Mouse (Mus musculus): ENCODE data around the gene Hic1. TPM values are rescaled to one million over a fixed set of nuclear protein-coding genes. Genes with fewer than 3 reads are reported as not detected.
A peak's percentile ranks its signal among the peaks of the same experiment; 100 is the strongest.

The Hic1 gene
- polyA plus RNA-seq, 1 experiment from 2014 or later: 3.2 TPM

GRCm38 (mm10) chr11:75209363-75209762 lies 40.0 kb upstream of the Hic1 start:
- Histone ChIP-seq H3K4me2 (peak overlapping the region; percentile 51), H3K9ac (ENCODE audit: low read depth, low read length) (peak overlapping the region; percentile 60; the same call in 1 of the 2 replicates), H3K36me3 (ENCODE audit: control insufficient read depth, insufficient read depth, low read length) (no peaks in the 10 kb centered on the region), H3K4me1 (replicated peaks; ENCODE audit: control insufficient read depth, insufficient read depth, low read length) (peaks cover 54% of the 10 kb centered on the region), H3K27ac (ENCODE audit: low read depth, low read length) (peak overlapping the region; percentile 72), H3K9me3 (ENCODE audit: control insufficient read depth, low read length) (no peaks in the 10 kb centered on the region), H3K27me3 (replicated peaks; ENCODE audit: control insufficient read depth, insufficient read depth, low read length) (0 out of 2 replicates have a peak, but pooled peaks cover 9% of the 10 kb centered on the region), H3K4me3 (ENCODE audit: low read depth, low read length) (no peak overlapping the region)
- WGBS: 52% methylated on average over 4 of the region's 4 CpGs
- ATAC-seq (replicated peaks; ENCODE audit: low FRiP score) (no peak), DNase-seq (ENCODE audit: low spot score) (no peak)

- DNase-seq (ENCODE audit: low spot score) (no peak), ATAC-seq (replicated peaks; ENCODE audit: low FRiP score) (no peak)
- H3K4me1 ChIP-seq (replicated peaks; ENCODE audit: control insufficient read depth, insufficient read depth, low read length): peaks cover 48% of the 10 kb centered on the region
Measured at GRCm38 (mm10) chr11:75206347-75206746, 37.0 kb upstream of the Hic1 start.

GRCm38 (mm10) chr11:75204472-75204871 lies 35.2 kb upstream of the Hic1 start:
- H3K36me3 ChIP-seq (ENCODE audit: control insufficient read depth, insufficient read depth, low read length): no peaks in the 10 kb centered on the region
- no peaks in the 10 kb centered on the region for H3K27me3 ChIP-seq (replicated peaks; ENCODE audit: control insufficient read depth, insufficient read depth, low read length)
- no peak for DNase-seq (ENCODE audit: low spot score)
- no peak overlapping the region for H3K27ac ChIP-seq (ENCODE audit: low read depth, low read length)
- 53% methylated on average over 9 of the region's 9 CpGs for WGBS
- H3K9me3 ChIP-seq (ENCODE audit: control insufficient read depth, low read length): no peaks in the 10 kb centered on the region
- no peak overlapping the region for H3K4me3 ChIP-seq (ENCODE audit: low read depth, low read length)
- H3K4me2 ChIP-seq: no peak overlapping the region
- peaks cover 30% of the 10 kb centered on the region for H3K4me1 ChIP-seq (replicated peaks; ENCODE audit: control insufficient read depth, insufficient read depth, low read length)
- H3K9ac ChIP-seq (ENCODE audit: low read depth, low read length): no peak overlapping the region
- ATAC-seq (replicated peaks; ENCODE audit: low FRiP score): no peak

More at GRCm38 (mm10) chr11:75206347-75206746, 37.0 kb upstream of the Hic1 start:
- whole genome bisulfite sequencing: 78% methylated on average over 4 of the region's 4 CpGs
- Histone ChIP-seq H3K27me3 (replicated peaks; ENCODE audit: control insufficient read depth, insufficient read depth, low read length) (no peaks in the 10 kb centered on the region), H3K4me3 (ENCODE audit: low read depth, low read length) (no peak overlapping the region), H3K4me2 (no peak overlapping the region), H3K27ac (ENCODE audit: low read depth, low read length) (no peak overlapping the region), H3K9ac (ENCODE audit: low read depth, low read length) (no peak overlapping the region), H3K36me3 (ENCODE audit: control insufficient read depth, insufficient read depth, low read length) (no peaks in the 10 kb centered on the region), H3K9me3 (ENCODE audit: control insufficient read depth, low read length) (no peaks in the 10 kb centered on the region)

- no peak overlapping the region for H3K9ac ChIP-seq (ENCODE audit: low read depth, low read length)
- no peaks in the 10 kb centered on the region for H3K9me3 ChIP-seq (ENCODE audit: control insufficient read depth, low read length)
- no peak overlapping the region for H3K27ac ChIP-seq (ENCODE audit: low read depth, low read length)
- peaks cover under 1% of the 10 kb centered on the region; the same call in 1 of the 2 replicates for H3K27me3 ChIP-seq (replicated peaks; ENCODE audit: control insufficient read depth, insufficient read depth, low read length)
- ATAC-seq (replicated peaks; ENCODE audit: low FRiP score) (no peak), DNase-seq (ENCODE audit: low spot score) (no peak)
- peaks cover 26% of the 10 kb centered on the region for H3K4me1 ChIP-seq (replicated peaks; ENCODE audit: control insufficient read depth, insufficient read depth, low read length)
- no peak overlapping the region for H3K4me2 ChIP-seq
- H3K36me3 ChIP-seq (ENCODE audit: control insufficient read depth, insufficient read depth, low read length): no peaks in the 10 kb centered on the region
- no peak overlapping the region for H3K4me3 ChIP-seq (ENCODE audit: low read depth, low read length)
- WGBS: 85% methylated on average over 4 of the region's 4 CpGs
Measured at GRCm38 (mm10) chr11:75203926-75204325, 34.6 kb upstream of the Hic1 start.

GRCm38 (mm10) chr11:75201721-75202120 lies 32.4 kb upstream of the Hic1 start:
- no peak for DNase-seq (ENCODE audit: low spot score)
- H3K9me3 ChIP-seq (ENCODE audit: control insufficient read depth, low read length): no peaks in the 10 kb centered on the region
- H3K4me2 ChIP-seq: no peak overlapping the region
- 58% methylated on average over 8 of the region's 8 CpGs for WGBS
- H3K27me3 ChIP-seq (replicated peaks; ENCODE audit: control insufficient read depth, insufficient read depth, low read length): peaks cover 19% of the 10 kb centered on the region
- no peak overlapping the region for H3K9ac ChIP-seq (ENCODE audit: low read depth, low read length)
- ATAC-seq (replicated peaks; ENCODE audit: low FRiP score): no peak
- H3K4me3 ChIP-seq (ENCODE audit: low read depth, low read length): no peak overlapping the region
- peaks cover 22% of the 10 kb centered on the region for H3K4me1 ChIP-seq (replicated peaks; ENCODE audit: control insufficient read depth, insufficient read depth, low read length)
- H3K36me3 ChIP-seq (ENCODE audit: control insufficient read depth, insufficient read depth, low read length): no peaks in the 10 kb centered on the region
- no peak overlapping the region for H3K27ac ChIP-seq (ENCODE audit: low read depth, low read length)

DNA sequence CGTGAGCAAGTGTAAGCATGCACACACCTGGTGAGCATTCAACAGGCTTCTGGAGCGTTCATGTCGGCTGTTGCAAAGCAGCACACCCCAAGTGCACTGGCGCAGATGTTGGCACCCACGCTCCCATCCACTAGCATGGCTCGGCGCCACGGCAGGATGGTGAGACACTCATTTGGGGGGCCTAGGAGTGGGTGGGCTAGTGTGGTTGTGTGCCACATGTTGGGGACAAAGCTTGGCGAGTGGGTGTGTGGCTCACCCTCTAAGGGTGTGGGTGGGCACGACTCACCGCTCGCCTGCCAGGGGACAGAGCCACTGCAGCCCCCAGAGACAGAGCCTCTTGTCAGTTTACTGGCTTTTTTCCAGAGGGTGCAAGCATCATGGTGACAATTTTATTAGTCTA lies 31.6 kb upstream of the Hic1 start:
- WGBS: 91% methylated on average over 12 of the region's 12 CpGs
- no peak overlapping the region for H3K4me3 ChIP-seq (ENCODE audit: low read depth, low read length)
- no peaks in the 10 kb centered on the region for H3K9me3 ChIP-seq (ENCODE audit: control insufficient read depth, low read length)
- DNase-seq (ENCODE audit: low spot score) (no peak), ATAC-seq (replicated peaks; ENCODE audit: low FRiP score) (no peak)
- no peaks in the 10 kb centered on the region for H3K36me3 ChIP-seq (ENCODE audit: control insufficient read depth, insufficient read depth, low read length)
- peaks cover 22% of the 10 kb centered on the region for H3K4me1 ChIP-seq (replicated peaks; ENCODE audit: control insufficient read depth, insufficient read depth, low read length)
- H3K27me3 ChIP-seq (replicated peaks; ENCODE audit: control insufficient read depth, insufficient read depth, low read length): peaks cover 27% of the 10 kb centered on the region
- no peak overlapping the region for H3K4me2 ChIP-seq
- no peak overlapping the region for H3K9ac ChIP-seq (ENCODE audit: low read depth, low read length)
- no peak overlapping the region for H3K27ac ChIP-seq (ENCODE audit: low read depth, low read length)

GRCm38 (mm10) chr11:75199951-75200350 lies 30.6 kb upstream of the Hic1 start:
- Histone ChIP-seq H3K9me3 (ENCODE audit: control insufficient read depth, low read length) (no peaks in the 10 kb centered on the region), H3K9ac (ENCODE audit: low read depth, low read length) (no peak overlapping the region), H3K4me1 (replicated peaks; ENCODE audit: control insufficient read depth, insufficient read depth, low read length) (peaks cover 24% of the 10 kb centered on the region), H3K4me2 (no peak overlapping the region), H3K27ac (ENCODE audit: low read depth, low read length) (no peak overlapping the region), H3K27me3 (replicated peaks; ENCODE audit: control insufficient read depth, insufficient read depth, low read length) (peaks cover 37% of the 10 kb centered on the region), H3K36me3 (ENCODE audit: control insufficient read depth, insufficient read depth, low read length) (no peaks in the 10 kb centered on the region), H3K4me3 (ENCODE audit: low read depth, low read length) (no peak overlapping the region)
- WGBS: 70% methylated on average over 5 of the region's 5 CpGs
- ATAC-seq (replicated peaks; ENCODE audit: low FRiP score): no peak
- DNase-seq (ENCODE audit: low spot score): no peak

DNA sequence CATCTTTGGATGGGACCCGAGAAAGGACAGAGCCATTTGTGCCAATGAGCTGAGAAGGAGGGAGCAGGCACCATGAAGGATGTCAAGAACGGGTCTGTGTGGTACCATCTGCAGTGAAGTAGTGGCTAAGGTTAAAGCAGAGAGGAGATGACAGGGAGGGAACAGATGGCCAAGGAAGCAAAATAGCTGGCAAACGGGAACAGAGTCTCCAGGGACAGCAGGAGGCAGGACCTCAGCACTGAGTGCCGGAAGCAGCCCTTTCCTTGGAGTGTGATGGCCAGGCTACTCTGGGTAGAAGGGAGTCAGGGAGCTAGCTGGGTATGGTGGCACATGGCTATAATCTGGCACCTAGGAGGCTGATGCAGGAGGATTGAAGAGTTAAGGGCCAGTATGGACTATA lies 29.5 kb upstream of the Hic1 start:
- Histone ChIP-seq H3K4me3 (ENCODE audit: low read depth, low read length) (no peak overlapping the region), H3K4me1 (replicated peaks; ENCODE audit: control insufficient read depth, insufficient read depth, low read length) (peaks cover 28% of the 10 kb centered on the region), H3K27me3 (replicated peaks; ENCODE audit: control insufficient read depth, insufficient read depth, low read length) (peaks cover 48% of the 10 kb centered on the region), H3K9me3 (ENCODE audit: control insufficient read depth, low read length) (no peaks in the 10 kb centered on the region), H3K36me3 (ENCODE audit: control insufficient read depth, insufficient read depth, low read length) (no peaks in the 10 kb centered on the region), H3K9ac (ENCODE audit: low read depth, low read length) (no peak overlapping the region), H3K27ac (ENCODE audit: low read depth, low read length) (no peak overlapping the region), H3K4me2 (no peak overlapping the region)
- no peak for ATAC-seq (replicated peaks; ENCODE audit: low FRiP score)
- no peak for DNase-seq (ENCODE audit: low spot score)
- WGBS: 75% methylated on average over 4 of the region's 4 CpGs

DNA sequence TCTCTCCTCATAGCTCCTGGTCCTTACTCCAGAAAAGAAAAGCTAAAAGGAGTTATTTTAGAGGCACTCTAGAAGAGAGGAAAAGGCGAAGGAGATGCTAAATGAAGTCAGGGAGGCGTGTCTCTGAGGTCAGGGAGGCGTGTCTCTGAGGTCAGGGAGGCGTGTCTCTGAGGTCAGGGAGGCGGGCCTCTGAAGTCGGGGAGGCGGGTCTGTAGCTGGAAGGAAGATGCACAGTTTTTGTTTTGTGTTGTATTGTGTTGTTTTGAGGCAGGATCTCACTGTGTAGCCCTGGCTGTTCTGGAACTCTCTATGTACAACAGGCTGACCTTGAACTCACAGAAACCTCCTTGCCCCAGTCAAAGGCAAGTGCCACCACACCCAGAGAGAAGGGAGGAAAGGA lies 28.6 kb upstream of the Hic1 start:
- ATAC-seq (replicated peaks; ENCODE audit: low FRiP score) (no peak), DNase-seq (ENCODE audit: low spot score) (no peak)
- WGBS: 28% methylated on average over 7 of the region's 7 CpGs
- H3K9ac ChIP-seq (ENCODE audit: low read depth, low read length): no peak overlapping the region
- no peaks in the 10 kb centered on the region for H3K9me3 ChIP-seq (ENCODE audit: control insufficient read depth, low read length)
- H3K36me3 ChIP-seq (ENCODE audit: control insufficient read depth, insufficient read depth, low read length): no peaks in the 10 kb centered on the region
- no peak overlapping the region for H3K4me2 ChIP-seq
- peaks cover 35% of the 10 kb centered on the region for H3K4me1 ChIP-seq (replicated peaks; ENCODE audit: control insufficient read depth, insufficient read depth, low read length)
- H3K4me3 ChIP-seq (ENCODE audit: low read depth, low read length): no peak overlapping the region
- peaks cover 57% of the 10 kb centered on the region for H3K27me3 ChIP-seq (replicated peaks; ENCODE audit: control insufficient read depth, insufficient read depth, low read length)
- H3K27ac ChIP-seq (ENCODE audit: low read depth, low read length): no peak overlapping the region
